Mouse (Mus musculus): Measurements from ENCODE around the gene Hes6.

Hes6 gene

DNA sequence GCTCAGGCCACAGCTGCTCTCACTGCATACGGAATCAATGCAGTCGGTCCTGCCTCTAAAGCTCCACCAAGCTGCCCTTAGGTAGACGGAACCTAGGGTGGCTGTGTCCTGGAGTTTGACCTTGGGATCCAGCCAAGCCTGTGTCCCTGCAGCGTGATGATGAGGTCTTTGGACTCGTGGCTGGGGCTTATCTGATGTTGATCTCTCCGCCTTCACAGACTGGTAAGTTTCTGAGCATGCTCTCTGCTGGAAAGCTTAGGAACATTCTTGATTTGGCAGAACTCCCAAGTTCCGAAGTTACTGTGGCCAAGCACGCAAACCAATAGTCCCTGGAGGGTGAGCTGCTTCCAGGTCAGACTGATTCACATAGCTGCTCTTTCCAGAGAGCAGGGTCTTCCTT, 32.2 kb upstream of the Hes6 start:
- ChIA-PET CTCF (interaction anchor here in 1 of 4 experiments (1.6 kb wide), 1 partner anchor 18 kb away, joined by 3 read pairs; no protein-coding TSS in a partner anchor), POLR2A (interaction anchor here in 1 of 4 experiments (0.5 kb wide), 1 partner anchor 139 kb away, joined by 3 read pairs; no protein-coding TSS in a partner anchor)

DNA sequence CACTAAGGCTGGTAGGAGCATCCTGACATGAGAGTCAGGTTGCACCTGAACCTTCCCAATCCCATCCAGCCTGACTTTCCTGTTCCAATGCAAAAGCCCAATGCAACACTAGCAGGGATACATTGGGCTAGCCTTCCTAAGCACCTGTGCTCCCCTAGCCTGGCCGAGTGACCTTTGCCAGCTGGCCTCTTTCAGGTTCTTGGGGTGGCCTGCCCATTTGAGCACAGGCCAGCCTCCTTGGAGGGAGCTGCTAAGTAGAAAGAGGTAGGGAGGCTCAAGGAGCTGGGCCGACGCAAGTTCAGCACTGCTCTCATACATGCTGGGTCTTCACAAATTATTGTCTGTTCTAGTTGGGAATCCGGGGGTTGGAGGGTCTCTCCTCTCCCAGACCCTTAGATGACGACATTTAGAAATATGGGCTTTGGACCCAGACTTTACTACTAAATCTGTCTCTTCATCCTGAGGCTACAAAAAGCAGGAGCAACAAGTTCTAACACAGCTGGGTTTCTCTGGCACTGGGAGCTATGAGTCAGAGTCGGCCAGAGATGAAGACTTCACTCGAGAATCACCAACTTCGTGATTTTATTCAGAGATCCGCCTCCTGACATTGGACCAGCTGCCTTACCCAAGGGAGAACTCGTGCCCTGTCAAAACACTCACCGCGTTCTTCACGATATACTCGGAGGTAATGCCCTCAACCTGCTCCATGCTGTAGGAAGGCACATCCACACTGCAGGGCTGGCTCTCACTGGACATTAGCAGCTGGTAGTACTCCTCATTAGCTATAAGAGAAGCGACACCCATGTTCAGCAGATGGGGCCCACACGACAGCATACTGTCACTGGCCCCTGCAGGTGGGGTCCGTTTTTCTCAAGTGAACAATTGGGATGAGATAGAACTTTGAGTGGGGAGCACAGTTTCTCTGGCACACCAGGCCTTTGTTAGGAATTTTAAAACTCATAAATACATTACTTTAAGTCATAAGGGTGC, 31.3 kb upstream of the Hes6 start:
- CTCF ChIA-PET, result interaction anchor here in 1 of 4 experiments (1.6 kb wide), 1 partner anchor 17 kb away, joined by 3 read pairs; no protein-coding TSS in a partner anchor
- POLR2A ChIA-PET, result interaction anchor here in 1 of 4 experiments (0.5 kb wide), 1 partner anchor 139 kb away, joined by 3 read pairs; no protein-coding TSS in a partner anchor

DNA sequence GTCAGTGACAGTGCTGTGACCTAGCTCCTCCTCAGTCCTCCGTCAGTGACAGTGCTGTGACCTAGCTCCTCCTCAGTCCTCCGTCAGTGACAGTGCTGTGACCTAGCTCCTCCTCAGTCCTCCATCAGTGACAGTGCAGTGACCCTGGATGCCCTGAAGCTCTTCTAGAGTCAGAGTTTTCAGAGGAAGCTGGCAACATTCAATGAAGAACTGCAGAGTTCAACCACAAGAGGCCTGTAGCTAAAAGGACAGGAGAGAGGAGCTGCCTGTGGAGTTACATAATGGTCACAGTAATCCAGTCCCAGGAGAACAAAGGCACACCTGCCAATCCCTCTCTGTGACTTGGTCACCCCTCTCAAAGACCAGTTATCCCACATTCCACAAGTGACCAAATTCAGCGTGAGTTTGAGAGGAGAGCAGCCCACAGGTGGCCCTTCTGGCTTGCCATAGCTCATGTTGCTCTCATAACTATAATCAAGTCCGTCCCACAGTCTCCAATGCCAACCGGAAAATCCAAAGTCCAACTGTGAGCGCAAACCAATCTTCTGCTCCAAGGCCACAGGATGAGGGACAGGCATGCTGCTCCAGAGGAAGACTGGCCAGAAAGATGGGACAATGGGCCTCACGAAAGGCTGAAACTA, 28.6 kb upstream of the Hes6 start:
- ChIA-PET CTCF (no interaction called here), POLR2A (no interaction called here)

DNA sequence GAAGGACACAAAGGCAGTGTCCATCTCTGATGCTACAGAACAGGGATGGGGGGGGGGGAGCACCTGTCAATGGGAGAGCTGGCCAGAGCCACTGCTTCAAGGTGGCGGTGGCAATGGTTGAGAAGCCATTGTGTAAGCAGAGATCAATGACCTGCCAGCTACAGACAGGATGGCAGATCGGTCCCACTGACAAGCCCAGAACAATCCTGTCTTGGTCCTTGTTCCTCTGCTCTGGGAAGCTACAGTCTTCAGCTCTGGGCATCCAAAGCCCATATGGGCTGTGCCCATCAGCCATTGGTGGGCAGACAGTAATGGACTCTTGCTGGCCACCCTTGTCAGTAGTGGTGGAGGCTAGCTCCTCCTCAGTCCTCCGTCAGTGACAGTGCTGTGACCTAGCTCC, 28.0 kb upstream of the Hes6 start:
- CTCF ChIA-PET, result no interaction called here

DNA sequence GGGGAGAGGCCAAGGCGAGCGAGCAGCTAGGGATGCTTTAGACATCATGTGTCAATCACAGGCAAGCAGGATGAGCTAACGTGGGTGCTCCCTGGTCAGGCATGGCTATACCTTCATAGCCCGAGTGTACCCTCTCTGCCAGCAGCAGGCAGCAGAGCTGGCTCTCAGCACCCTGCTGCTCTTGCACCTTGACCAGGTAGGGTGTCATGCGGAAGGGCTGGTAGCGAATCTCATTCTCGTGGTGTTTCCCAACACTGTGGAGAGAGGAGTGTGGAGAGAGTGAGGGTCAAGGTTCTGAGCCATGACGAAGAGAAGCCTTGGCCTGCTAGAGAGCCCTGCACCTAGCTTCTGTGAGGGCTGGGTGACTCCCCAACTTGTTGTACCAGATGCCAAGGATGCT, 25.9 kb upstream of the Hes6 start:
- ChIA-PET CTCF (no interaction called here), POLR2A (no interaction called here)

More for the DNA sequence above, 28.0 kb upstream of the Hes6 start:
- POLR2A ChIA-PET, result interaction anchor here in 1 of 4 experiments (0.6 kb wide), 1 partner anchor 28 kb away, joined by 6 read pairs; the partner anchor contains the start of gene Hes6

DNA sequence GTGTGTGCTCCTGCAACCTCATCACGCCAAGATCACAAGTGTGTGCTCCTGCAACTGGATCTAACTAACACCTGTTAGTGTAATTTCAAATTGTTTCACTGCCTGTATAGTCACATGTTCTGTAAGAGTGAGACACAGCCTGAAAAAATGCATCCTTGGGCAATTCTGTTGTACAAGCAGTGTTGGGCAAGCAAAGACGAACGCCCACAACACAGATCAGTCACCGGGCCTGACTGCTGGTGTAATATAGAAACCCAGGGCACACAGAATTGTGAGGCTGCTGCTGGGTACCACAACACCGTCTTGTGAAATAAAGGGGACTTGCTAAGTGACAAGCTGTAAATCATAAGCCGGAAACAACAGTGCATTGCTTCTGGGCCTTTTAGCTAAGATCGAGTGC, 23.7 kb upstream of the Hes6 start:
- CTCF ChIA-PET, result no interaction called here
- POLR2A ChIA-PET, result interaction anchor here in 1 of 4 experiments (1.9 kb wide), 1 partner anchor 10 kb away, joined by 5 read pairs; no protein-coding TSS in a partner anchor

DNA sequence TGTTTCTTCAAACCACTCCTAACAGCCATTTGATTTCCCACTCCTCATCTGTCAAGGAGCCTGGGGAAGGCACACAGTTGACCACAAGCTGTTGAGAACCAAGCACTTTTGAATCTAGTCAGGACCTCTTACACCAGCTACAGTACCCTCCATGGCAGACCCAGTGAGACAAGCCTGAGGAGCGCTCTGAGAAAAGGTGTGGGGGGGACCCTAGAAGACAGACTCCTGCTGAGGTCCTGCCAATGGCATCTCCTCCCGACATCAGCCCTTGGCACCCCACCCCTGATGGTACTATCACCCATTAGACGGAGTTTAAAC, 23.2 kb upstream of the Hes6 start:
- ChIA-PET CTCF (no interaction called here), POLR2A (interaction anchor here in 1 of 4 experiments (1.9 kb wide), 1 partner anchor 10 kb away, joined by 5 read pairs; no protein-coding TSS in a partner anchor)

DNA sequence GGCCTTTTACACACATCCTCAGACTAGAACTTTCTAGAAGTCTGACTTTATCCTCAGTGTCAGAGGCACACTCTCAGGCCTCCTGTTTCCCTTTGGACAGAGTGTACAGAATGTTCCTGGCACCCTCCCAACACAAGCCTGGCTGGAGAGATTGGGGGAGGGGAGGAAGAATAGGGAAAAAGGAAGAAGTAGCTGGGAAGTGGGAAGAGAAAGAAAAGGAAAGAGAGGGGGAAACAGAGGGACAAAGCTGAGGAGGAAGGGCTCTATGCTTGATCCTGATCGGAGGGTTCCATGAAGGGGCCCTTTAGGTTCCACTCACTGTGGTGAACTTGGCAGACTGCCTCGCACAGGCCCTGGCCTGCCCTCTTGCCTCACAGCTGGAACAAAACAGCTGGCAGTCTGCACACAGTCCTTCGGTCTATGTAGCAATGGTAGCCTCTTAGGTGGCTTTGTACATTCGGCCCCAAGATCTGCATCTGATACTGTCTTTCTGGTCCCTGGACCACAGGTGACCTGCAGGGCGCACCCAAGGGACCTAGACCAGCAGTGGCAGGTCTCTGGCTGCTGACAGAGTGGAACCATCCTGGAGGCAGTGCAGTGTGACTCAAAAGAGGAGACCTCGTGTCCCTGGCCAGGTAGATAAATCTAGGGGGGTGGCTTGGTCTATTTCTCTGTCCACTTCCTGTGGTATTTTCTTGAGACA, 22.7 kb upstream of the Hes6 start:
- ChIA-PET POLR2A (interaction anchor here in 1 of 4 experiments (0.9 to 1.9 kb wide), 2 partner anchors 9 to 23 kb away, joined by 4 to 5 read pairs; partner anchors contain the start of gene Hes6), CTCF (no interaction called here)

DNA sequence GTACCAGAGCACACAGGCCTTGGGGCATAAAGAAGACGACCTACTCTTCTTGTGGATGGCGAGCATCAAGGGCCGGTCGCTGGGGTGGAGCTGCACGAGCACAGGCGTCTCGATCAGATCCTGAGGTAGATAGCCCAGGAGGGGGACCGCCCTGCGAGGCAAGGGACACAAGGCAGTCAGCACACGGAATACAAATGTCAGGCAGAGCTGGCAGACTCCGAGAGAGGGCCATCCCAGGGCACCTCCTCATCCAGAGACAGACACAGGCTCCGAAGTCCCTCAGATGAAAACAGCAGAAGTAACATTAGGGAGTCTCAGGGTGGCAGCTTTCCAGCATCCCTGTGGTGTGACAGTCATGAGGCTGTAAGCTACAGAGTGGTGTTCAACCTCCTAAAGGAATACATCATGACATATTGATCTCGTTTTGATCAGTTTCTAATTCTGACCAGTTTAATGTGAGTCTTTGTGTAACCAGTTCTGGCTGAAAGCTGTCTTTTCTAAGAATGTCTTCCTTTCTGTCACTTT, 21.8 kb upstream of the Hes6 start:
- ChIA-PET CTCF (no interaction called here), POLR2A (interaction anchor here in 1 of 4 experiments (0.8 to 1.9 kb wide), 3 partner anchors 8 to 24 kb away, joined by 3 to 5 read pairs (median 4); partner anchors contain the start of gene Hes6)

DNA sequence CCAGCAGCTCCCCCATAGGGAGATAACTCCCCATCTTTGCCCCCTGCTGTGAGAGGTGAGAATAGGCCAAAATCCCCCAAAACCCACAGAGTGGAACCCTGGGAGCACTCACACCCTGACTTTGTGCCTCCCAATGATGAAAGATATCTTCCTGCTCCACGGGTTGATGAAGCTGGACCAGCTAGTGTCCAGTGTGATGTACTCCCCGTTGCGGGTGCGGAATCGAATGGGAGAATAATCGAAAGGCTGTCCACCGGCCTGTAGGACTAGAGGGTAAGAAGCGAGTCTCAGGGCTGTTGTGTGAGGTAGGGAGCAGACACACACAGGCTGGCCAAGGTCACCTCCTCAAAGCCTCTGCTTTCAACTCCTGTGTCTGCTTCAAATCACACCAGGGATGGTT, 21.1 kb upstream of the Hes6 start:
- ChIA-PET POLR2A (interaction anchor here in 1 of 4 experiments (1.3 kb wide), 1 partner anchor 23 kb away, joined by 4 read pairs; no protein-coding TSS in a partner anchor), CTCF (no interaction called here)

DNA sequence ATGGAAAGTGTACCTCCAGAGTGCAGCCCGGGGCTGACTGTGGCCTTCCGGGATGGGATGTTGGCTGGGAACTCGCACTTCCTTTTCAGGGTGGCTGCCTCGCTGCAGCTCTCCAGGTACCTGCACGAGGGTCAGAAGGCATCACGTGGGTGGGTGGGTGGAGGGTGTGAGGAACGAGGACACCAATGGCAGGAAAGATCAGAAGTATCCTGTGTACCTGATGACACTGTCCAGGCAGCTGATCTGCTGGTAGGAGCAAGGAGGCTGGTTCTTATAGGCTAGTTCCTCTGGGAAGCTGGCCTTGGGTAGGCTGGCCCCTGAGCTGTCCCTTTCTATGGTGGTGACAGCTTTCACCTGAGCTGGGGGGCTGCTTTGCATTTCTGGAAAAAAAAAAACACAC, 16.9 kb upstream of the Hes6 start:
- POLR2A ChIA-PET, result interaction anchor here (0.5 to 1.6 kb wide), 4 partner anchors 8 to 832 kb away, joined by 3 to 5 read pairs (median 4); partner anchors contain the start of gene Hes6 (in 1 of the 4)
- CTCF ChIA-PET, result interaction anchor here in 3 of 4 experiments (0.6 to 1.0 kb wide), 3 partner anchors 17 to 379 kb away, joined by 3 to 4 read pairs (median 4); partner anchors contain the start of gene Hes6 (in 1 of the 3)

DNA sequence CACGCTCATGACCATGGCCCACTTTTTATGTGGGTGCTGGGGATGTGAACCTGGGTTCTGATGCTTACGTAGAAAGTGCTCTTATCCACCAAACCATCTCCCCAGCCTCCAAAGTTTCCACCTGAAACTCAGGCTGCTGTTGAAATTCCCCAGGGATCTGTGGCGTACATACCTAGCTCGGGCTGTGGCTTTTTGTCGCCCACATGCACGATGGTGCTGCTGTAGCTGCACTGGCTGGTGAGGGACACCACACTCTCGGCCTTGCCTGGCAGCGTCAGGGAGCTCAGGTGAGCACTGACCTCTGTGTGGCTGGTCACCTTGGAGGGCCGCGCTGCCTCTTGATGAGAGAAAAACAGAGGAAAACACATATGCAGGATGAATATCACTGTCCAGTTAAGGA, 15.4 kb upstream of the Hes6 start:
- CTCF ChIA-PET, result interaction anchor here in 1 of 4 experiments (0.6 to 0.7 kb wide), 2 partner anchors 30 to 1183 kb away, joined by 3 to 4 read pairs; partner anchors contain the start of gene Per2
- POLR2A ChIA-PET, result no interaction called here

DNA sequence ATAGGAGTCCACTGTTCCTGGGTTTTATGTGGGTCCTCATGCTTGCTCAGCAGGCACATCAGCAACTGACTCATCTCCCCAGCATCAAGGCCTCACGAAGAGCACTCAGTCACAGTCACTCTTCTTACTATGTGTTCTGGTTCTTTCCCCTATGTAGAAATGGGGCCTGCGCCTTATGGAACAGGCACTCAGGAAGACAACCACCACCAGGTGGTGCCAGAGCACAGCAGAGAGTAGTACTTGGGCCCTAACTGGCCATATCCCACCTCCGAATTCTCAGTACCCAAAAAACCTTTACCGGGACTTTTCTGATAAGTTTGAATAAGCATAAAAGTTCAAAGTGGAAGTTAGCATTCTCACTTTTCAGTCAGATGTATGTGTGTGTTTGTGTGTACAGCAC, 14.8 kb upstream of the Hes6 start:
- POLR2A ChIA-PET, result no interaction called here
- CTCF ChIA-PET, result no interaction called here

DNA sequence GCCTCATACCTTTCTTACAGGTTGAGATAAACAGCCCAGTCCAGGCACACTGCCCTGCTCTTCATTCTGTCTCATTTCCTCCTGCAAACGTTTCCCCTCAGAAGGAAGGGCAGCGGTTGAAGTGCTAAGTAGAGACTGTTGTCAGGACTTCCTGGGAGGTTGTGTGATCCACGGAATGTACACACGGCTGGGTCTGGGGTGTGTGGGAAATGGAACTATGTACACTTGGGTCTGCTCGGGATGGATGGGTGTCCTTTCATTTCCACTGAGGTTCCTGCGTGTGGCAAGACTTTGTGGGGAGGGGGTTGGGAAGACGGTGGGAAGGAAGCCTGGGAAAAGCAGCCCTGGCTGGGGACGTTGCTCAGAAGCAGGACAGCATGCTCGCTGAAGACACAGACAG, 12.6 kb upstream of the Hes6 start:
- POLR2A ChIA-PET, result interaction anchor here in 1 of 4 experiments (1.5 kb wide), 1 partner anchor 10 kb away, joined by 5 read pairs; no protein-coding TSS in a partner anchor
- CTCF ChIA-PET, result no interaction called here

DNA sequence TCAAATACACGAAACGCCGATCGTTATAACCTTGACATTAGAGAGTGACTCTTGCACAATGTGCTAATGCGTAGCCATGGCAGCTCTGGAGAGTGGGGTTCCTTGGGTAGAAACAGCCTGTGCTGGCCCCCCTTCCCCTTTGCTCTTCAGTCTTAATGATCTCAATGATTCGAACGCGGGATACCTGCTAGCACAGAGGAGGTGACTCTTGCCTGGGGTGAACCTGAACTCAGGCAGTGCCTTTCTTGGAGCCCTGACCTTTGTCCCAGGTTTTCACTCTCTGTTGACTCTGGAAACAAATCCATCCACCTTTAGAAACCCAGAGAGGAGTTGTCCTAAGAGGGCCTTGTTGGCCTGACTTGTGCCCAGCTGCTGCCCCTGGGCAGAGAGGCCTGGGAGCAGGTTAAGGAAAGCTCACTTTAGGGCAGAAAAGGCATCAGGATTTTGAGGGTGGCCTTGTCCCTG, 6.8 kb upstream of the Hes6 start:
- ChIA-PET CTCF (interaction anchor here in 1 of 4 experiments (0.5 kb wide), 1 partner anchor 1254 kb away, joined by 3 read pairs; no protein-coding TSS in a partner anchor), POLR2A (interaction anchor here in 2 of 4 experiments (0.8 to 1.6 kb wide), 2 partner anchors 9 to 30 kb away, joined by 3 to 4 read pairs; no protein-coding TSS in a partner anchor)

DNA sequence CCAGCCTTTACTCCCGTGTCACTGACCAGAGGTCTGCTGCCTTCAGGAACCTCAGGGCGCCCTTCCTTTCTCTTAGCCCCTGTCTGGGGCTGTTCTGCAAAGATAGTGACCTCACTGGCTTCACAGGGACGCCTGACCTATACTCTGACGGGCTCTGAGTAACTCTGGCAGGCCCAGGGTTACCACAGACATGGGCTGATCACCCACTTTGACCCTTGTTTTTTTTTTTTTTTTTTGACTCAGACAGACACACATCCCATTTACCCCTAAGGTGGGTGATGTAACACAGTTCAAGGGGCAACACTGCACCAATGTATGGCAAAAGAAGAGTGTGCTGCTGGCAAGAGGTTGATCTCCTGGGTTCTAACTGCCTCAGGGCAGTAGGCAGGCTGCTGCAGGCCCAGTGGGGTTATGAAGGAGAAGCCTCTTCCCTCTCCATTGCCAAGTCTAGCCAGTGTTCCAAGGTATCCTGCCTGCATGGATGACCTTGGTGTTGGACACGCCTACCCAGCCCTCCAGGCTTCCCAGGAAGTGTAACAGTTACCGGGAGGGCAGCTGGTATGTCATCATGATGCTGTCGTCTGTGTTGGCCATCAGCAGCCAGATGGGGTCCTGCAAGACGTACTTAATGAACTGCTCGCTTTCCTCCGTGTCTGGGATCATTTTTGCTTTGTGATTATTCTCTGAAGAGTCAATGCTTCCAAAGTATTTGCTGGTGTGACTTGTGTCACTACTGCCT, 6.2 kb upstream of the Hes6 start:
- ChIA-PET POLR2A (no interaction called here), CTCF (no interaction called here)

DNA sequence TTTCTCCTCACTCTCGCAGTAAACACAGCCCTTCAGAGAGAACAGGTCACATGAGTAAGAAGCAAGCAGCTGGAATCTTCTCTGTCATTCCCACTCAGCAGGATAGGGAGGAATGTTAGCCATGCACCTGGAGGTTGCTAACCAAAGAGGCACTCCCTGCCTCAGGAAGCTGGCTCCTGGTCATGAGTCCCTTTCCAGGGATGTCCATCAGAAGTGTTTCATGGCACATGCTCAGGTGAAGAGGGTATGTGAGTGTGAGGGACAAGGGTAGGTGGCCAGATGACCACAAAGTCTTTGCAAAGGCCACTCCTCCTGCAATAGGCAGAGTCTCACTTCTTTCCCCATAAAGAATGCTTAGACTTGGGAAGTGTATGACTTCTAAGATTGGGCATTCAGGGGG, 4.2 kb upstream of the Hes6 start:
- CTCF ChIA-PET, result no interaction called here
- POLR2A ChIA-PET, result interaction anchor here in 2 of 4 experiments (0.6 to 2.0 kb wide), 2 partner anchors 11 to 107 kb away, joined by 3 to 6 read pairs; no protein-coding TSS in a partner anchor

DNA sequence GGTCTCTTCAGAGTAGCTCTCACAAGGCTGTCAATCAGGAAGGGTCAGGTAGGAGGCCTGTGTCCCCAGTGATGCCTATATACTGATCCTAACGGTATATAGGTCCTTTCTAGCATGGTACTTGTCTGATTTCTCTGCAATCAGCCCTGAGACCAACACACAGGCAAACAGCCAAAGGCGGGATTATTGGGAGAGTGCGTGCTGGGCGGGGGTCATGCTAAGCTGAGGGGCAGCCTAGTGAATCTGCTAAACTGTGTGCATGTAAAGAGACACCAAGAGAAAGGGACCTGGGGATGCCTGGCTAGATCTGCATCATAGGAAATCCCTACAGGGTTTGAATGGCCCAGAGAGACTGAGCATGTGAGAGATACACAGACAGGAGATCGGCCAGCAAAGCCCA, 1.5 kb upstream of the Hes6 start:
- POLR2A ChIA-PET, result interaction anchor here in 1 of 4 experiments (0.7 kb wide), 1 partner anchor 194 kb away, joined by 12 read pairs; no protein-coding TSS in a partner anchor
- CTCF ChIA-PET, result no interaction called here
